Mouse (Mus musculus): ENCODE results near the gene Cfap74.

Cfap74 gene

DNA sequence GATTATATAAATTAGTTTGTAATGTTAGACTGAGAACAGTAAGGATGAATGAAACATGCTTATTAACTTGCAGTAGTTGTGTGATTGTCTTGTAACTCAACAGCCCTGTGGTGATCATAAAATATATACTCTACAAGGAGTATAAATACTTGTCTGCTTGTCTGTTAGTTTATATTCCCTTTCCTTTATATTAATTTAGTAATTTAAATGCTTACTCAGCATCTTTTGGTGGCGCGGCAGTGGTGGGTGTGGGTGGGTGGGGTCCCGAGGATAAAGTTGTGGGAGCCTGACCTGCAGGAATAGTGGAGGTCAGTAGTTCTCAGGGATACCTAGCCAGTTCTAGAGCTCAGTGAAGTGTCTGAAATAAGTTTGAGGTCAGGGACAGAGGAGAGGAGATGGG lies 89.0 kb downstream of the Cfap74 start:
- no peak for DNase-seq (ENCODE audit: low spot score)

DNA sequence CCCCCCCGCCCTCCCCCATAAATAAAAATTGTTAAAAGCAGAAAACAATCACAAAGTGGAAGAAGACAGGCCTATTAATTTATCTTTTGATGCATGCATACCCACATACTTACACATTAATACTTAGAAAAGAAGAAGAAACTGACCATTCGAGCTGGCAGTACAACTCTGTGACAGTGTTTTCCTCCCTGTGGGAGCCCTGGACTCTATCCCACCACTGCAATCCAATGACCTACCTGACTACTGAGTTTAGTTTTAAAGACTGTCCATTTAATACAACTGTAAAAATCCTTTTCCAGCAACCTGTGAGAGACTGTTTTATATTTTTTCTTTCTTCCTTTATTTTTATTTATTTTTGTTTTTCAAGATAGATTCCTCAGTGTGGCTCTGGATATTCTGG lies 92.1 kb downstream of the Cfap74 start:
- no peak for DNase-seq (ENCODE audit: low spot score)

DNA sequence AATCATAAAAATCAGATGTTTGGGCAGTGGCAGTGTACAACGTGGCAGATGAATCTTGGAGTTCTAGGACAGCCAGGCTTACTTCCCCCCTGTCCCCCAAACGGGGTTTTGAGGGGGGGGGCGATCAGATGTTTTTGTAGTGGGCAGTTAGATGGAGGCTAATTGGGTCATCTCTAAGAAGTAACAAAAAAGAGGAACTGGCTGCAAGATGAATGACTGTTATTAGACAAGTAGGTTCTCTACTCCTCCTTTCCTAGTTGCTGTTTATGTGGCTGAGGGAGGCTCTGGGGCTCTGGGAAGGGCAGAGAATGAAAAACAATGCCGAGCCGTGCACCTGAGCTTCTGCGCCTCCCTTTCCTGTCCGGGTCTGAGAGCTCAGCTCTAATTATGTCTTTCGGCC lies 96.1 kb downstream of the Cfap74 start:
- DNase-seq (ENCODE audit: low spot score), result no peak

DNA sequence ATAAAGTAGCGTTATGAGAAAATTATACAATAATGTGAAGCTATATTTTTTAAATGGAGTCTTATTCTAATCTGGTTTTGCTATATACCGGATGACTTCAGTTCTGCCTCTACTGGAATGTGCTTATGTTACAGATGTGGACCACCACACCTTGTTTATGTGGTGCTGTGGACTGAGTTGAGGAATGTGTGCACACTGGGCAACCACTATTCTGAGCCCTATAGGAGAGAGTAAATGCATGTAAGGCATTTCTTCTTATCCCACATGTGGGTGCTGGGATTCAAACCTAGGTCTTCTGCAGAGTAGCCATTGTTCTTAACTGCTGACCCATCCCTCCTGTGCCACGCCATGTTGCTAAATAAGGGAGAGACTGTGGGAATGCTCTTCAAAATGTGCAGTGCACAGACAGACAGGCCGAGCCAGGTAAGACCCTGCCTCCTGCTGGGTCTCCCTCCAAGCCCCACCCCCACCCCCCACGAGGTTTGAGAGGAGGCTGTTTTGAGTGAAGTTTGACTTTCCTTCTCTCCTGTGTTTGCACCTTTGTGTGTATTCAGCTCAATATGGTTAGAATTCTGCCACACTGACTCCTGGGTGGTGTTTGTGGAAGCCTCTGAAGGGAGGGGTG lies 96.8 kb downstream of the Cfap74 start:
- no peak for DNase-seq (ENCODE audit: low spot score)

DNA sequence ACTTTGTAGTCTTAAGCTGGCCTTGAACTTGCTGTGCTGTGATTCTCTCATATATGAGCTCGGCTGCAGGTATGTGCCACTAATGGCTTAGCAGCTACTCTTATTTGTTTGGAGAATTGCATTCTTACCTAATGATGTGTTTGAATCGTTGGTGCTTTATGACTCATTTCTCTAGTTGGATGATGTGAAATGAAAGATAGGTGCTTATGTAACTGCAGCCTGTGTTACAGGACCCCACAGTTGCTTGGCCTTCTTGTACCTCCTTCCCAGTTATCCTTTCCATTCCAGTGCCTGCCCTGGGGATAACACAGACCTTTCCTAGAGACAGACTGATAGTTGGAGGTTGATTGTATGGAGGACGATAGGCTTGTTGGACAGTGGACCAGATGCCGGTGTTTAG lies 99.6 kb downstream of the Cfap74 start:
- DNase-seq (ENCODE audit: low spot score), result no peak

DNA sequence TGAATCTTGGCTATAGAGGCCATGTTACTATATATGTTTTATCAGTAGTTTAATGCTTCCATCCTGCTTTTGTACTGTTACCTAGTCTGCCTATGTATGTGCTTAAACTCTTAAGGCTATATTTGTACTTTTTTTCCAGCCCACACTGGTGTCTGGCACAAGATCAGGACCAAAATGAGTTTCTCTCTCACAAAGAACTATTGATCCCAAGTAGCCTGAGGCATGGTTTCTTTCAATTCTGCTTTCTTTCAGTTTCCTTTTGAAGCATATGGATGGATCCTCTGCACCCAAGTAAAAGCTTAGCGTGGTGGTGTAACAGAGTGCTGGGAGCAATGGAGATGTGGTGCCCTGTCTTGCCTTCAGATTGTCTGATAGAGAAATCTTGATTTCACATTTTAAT lies 102.0 kb downstream of the Cfap74 start:
- no peak for DNase-seq (ENCODE audit: low spot score)

DNA sequence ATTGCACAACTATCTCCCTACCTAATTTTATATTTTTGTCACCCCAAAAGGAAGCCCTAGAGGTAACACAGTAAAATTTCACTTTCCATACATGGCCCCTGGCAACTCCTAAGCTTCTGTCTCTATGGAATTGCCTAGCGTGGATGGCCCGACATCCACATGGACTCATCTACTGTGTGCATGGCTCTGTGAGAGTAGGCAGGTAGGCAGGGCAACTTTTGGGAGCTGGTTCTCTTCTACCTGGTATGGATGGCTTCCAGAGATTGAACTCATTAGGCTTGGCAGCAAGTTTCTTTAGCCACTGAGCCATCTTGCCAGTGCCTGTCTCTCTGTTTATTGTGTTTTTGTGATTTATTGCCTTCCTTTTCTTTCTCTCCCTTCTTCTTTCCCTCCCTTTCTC lies 105.8 kb downstream of the Cfap74 start:
- DNase-seq (ENCODE audit: low spot score), result no peak
